Mouse (Mus musculus): Measurements from ENCODE around the gene Nat8f2. TPM values are rescaled to one million over a fixed set of nuclear protein-coding genes. Genes with fewer than 3 reads are reported as not detected.
"Not testable (repeated sequence)": the region's sequence is repeated elsewhere in the genome, so short reads cannot be mapped to it uniquely, and the experiment has no call there.

The Nat8f2 gene
- polyA plus RNA-seq, 2 experiments, result not detected

DNA sequence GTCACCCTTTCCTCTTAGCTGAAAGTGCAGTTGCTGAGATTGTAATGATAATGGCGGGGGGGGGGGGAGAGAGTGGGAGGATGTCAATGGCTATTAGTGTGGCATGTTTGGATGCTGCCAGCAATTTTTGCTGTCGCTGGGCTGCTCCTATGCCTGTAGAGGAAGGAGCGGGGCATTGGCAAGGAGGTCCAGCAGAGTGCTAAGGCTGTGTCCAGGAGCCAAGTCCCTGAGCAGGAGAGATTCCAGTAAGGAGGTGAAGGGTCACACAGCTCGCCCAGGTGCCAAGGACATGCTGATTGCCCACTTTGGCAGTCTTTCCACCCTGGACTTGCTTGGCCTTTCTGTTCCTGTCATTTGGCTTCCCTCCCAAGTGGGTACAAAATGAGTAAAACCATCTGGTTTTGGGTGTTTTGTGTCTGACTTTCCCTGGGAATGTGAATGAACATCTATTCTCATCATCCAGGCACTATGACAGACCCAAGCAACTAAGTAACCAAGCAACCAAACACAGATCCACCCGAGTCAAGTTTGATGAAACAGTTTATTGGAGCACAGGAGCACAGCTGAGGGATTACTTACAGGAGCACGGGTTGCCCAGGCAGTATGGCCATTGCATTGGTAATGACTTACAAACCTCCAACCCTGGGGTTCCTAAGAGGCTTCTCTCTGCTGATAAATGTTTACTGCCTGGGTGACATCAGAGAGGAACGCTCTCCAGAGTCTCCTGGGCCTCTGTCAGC lies 3.9 kb downstream of the Nat8f2 start:
- H3K4me2 ChIP-seq (replicated peaks; ENCODE audit: low read depth, low read length, severe bottlenecking); H3K9me3 ChIP-seq (ENCODE audit: control insufficient read depth, low read length); H3K4me3 ChIP-seq (replicated peaks; ENCODE audit: low read length); H3K27me3 ChIP-seq (ENCODE audit: control insufficient read depth, insufficient read depth, low read length); H3K27ac ChIP-seq (replicated peaks; ENCODE audit: low read depth, low read length); H3K9ac ChIP-seq (ENCODE audit: low read depth, low read length, severe bottlenecking); DNase-seq (ENCODE audit: low spot score); H3K36me3 ChIP-seq (ENCODE audit: control insufficient read depth, insufficient read depth, low read length); H3K4me1 ChIP-seq (ENCODE audit: control insufficient read depth, insufficient read depth, low read length); ATAC-seq (ENCODE audit: low FRiP score, low read depth): not testable (repeated sequence)
- WGBS, result 69% methylated on average over 4 of the region's 7 CpGs

GRCm38 (mm10) chr6:85863840-85864239 lies 5.1 kb downstream of the Nat8f2 start:
- H3K27ac ChIP-seq (replicated peaks; ENCODE audit: low read depth, low read length), result no peak overlapping the region
- DNase-seq (ENCODE audit: low spot score) (no peak), ATAC-seq (ENCODE audit: low FRiP score, low read depth) (no peak)
- no peaks in the 10 kb centered on the region for H3K4me1 ChIP-seq (ENCODE audit: control insufficient read depth, insufficient read depth, low read length)
- H3K36me3 ChIP-seq (ENCODE audit: control insufficient read depth, insufficient read depth, low read length), result no peaks in the 10 kb centered on the region
- no peak for TF ChIP-seq POLR2A (IDR thresholded peaks at IDR 0.05; ENCODE audit: borderline replicate concordance, extremely low read depth, insufficient read depth, insufficient read length)
- H3K4me3 ChIP-seq (replicated peaks; ENCODE audit: low read length), result no peak overlapping the region
- no peak overlapping the region for H3K9ac ChIP-seq (ENCODE audit: low read depth, low read length, severe bottlenecking)
- 82% methylated on average over 2 of the region's 2 CpGs for WGBS
- no peaks in the 10 kb centered on the region for H3K27me3 ChIP-seq (ENCODE audit: control insufficient read depth, insufficient read depth, low read length)
- H3K4me2 ChIP-seq (replicated peaks; ENCODE audit: low read depth, low read length, severe bottlenecking), result no peak overlapping the region
- no peaks in the 10 kb centered on the region for H3K9me3 ChIP-seq (ENCODE audit: control insufficient read depth, low read length)

DNA sequence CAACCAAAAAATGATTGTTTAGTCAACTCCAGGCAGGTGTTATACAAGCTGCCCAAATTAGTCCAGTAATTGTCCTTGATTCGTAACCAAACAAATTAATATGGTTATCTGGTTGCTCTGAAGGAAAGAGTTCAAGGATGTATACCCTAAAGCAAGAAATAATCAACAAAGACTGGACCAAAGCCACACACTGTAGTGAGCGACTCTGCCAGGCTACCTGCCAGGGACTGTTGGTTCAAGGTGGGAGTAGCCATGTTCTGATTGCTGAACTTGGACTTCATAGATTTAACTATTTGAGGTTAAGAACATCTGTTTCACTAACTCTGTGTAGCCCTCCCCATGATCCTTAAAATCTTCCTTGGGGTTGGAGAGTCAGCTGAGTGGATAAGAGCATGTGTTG lies 5.8 kb downstream of the Nat8f2 start:
- 89% methylated on average over 2 of the region's 2 CpGs for WGBS
- ATAC-seq (ENCODE audit: low FRiP score, low read depth), result no peak
- Histone ChIP-seq H3K9me3 (ENCODE audit: control insufficient read depth, low read length) (no peaks in the 10 kb centered on the region), H3K27me3 (ENCODE audit: control insufficient read depth, insufficient read depth, low read length) (no peaks in the 10 kb centered on the region), H3K4me1 (ENCODE audit: control insufficient read depth, insufficient read depth, low read length) (no peaks in the 10 kb centered on the region), H3K4me2 (replicated peaks; ENCODE audit: low read depth, low read length, severe bottlenecking) (no peak overlapping the region), H3K9ac (ENCODE audit: low read depth, low read length, severe bottlenecking) (no peak overlapping the region), H3K4me3 (replicated peaks; ENCODE audit: low read length) (no peak overlapping the region), H3K36me3 (ENCODE audit: control insufficient read depth, insufficient read depth, low read length) (no peaks in the 10 kb centered on the region), H3K27ac (replicated peaks; ENCODE audit: low read depth, low read length) (no peak overlapping the region)
- no peak for TF ChIP-seq POLR2A (IDR thresholded peaks at IDR 0.05; ENCODE audit: borderline replicate concordance, extremely low read depth, insufficient read depth, insufficient read length)
- no peak for DNase-seq (ENCODE audit: low spot score)

- no peak for TF ChIP-seq POLR2A (IDR thresholded peaks at IDR 0.05; ENCODE audit: borderline replicate concordance, extremely low read depth, insufficient read depth, insufficient read length)
- whole genome bisulfite sequencing, result 77% methylated on average over 3 of the region's 3 CpGs
- no peak overlapping the region for H3K9ac ChIP-seq (ENCODE audit: low read depth, low read length, severe bottlenecking)
- no peaks in the 10 kb centered on the region for H3K27me3 ChIP-seq (ENCODE audit: control insufficient read depth, insufficient read depth, low read length)
- H3K4me2 ChIP-seq (replicated peaks; ENCODE audit: low read depth, low read length, severe bottlenecking), result no peak overlapping the region
- DNase-seq (ENCODE audit: low spot score), result no peak
- no peaks in the 10 kb centered on the region for H3K36me3 ChIP-seq (ENCODE audit: control insufficient read depth, insufficient read depth, low read length)
- H3K9me3 ChIP-seq (ENCODE audit: control insufficient read depth, low read length), result no peaks in the 10 kb centered on the region
- ATAC-seq (ENCODE audit: low FRiP score, low read depth), result no peak
- no peak overlapping the region for H3K27ac ChIP-seq (replicated peaks; ENCODE audit: low read depth, low read length)
- H3K4me1 ChIP-seq (ENCODE audit: control insufficient read depth, insufficient read depth, low read length), result no peaks in the 10 kb centered on the region
- H3K4me3 ChIP-seq (replicated peaks; ENCODE audit: low read length), result no peak overlapping the region
Observed at GRCm38 (mm10) chr6:85862565-85862964, 6.4 kb downstream of the Nat8f2 start.

DNA sequence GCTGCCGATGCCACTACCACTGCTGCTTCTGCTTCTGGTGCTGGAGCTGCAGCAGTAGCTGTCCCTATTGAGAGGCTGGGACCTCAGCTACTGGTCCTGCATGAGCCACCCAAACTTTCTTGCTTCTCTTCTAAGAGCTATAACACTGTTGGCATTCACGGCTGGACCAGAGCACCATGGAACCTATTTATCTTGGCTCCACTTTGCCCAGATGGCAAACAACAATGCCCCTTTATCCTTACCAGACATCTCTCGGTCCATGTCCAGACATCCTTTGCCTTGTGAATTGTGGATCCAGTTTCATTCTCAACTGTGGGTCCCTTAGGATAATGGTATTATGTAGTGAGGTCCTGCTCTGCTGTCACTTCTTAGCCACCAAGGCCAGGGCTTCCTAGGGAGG lies 7.7 kb downstream of the Nat8f2 start:
- Histone ChIP-seq H3K27ac (replicated peaks; ENCODE audit: low read depth, low read length) (no peak overlapping the region), H3K9ac (ENCODE audit: low read depth, low read length, severe bottlenecking) (no peak overlapping the region), H3K4me2 (replicated peaks; ENCODE audit: low read depth, low read length, severe bottlenecking) (no peak overlapping the region), H3K36me3 (ENCODE audit: control insufficient read depth, insufficient read depth, low read length) (no peaks in the 10 kb centered on the region), H3K4me3 (replicated peaks; ENCODE audit: low read length) (no peak overlapping the region), H3K4me1 (ENCODE audit: control insufficient read depth, insufficient read depth, low read length) (no peaks in the 10 kb centered on the region), H3K9me3 (ENCODE audit: control insufficient read depth, low read length) (no peaks in the 10 kb centered on the region), H3K27me3 (ENCODE audit: control insufficient read depth, insufficient read depth, low read length) (no peaks in the 10 kb centered on the region)
- no peak for TF ChIP-seq POLR2A (IDR thresholded peaks at IDR 0.05; ENCODE audit: borderline replicate concordance, extremely low read depth, insufficient read depth, insufficient read length)
- DNase-seq (ENCODE audit: low spot score), result no peak
- WGBS, result 83% methylated on average over 3 of the region's 3 CpGs
- no peak for ATAC-seq (ENCODE audit: low FRiP score, low read depth)

All from limb, embryonic 14.5 days (tissue).